Mouse (Mus musculus) gastrocnemius, adult 2 months (tissue): ENCODE data around the gene Lin7b. TPM values are rescaled to one million over a fixed set of nuclear protein-coding genes. Genes with fewer than 3 reads are reported as not detected.
"Not testable (repeated sequence)": the region's sequence is repeated elsewhere in the genome, so short reads cannot be mapped to it uniquely, and the experiment has no call there.

Experiments used
- DNase-seq: peaks from one replicate; pipeline ENCODE4 v3.0.0; 2022
- H3K27ac ChIP-seq: fragments of 200-600 bp; 2 replicates; pipeline ENCODE4 v1.8.1; 2022; ENCODE audit warnings: mild to moderate bottlenecking
- H3K4me3 ChIP-seq: fragments of 200-600 bp; 2 replicates; pipeline ENCODE4 v1.8.1; 2022; ENCODE audit warnings: mild to moderate bottlenecking, moderate library complexity
- CTCF ChIP-seq: fragments of 200-600 bp; IDR thresholded peaks from 2 replicates; pipeline ENCODE4 v1.8.1; 2022; ENCODE audit warnings: antibody characterized with exemption, mild to moderate bottlenecking, moderate library complexity
- intact Hi-C: fragments of 180-260 bp; cut with DNase I; formaldehyde crosslinking; loops from one replicate; pipeline ENCODE4 v1.15.1; 2025
- total RNA-seq, 2 experiments: library from RNA; stranded (reverse); gene quantifications; 2 replicates each; pipeline ENCODE4 v1.2.3; 2021

Gene Lin7b
- total RNA-seq, 2 experiments from 2014 or later = not detected

DNA sequence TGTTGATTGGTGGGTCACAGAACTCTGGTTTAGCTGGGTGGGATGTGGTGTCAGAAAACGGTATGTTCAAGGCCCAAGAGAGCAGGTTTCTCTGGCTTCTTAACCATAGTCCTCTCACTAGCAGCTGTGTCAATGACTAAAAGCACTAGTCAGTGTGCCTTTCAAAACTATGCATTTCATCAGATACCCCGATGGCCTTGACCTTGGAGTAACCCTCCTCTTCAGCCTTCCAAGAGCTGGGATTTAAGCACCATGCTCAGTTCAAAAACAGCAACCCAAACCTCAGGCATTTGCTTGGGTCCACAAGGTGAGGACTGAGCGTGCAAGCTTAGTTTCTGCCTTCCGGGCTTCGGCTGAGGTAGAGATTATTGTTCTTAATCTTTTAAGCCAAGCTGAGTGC lies 2.0 kb upstream of the Lin7b start:
- Histone ChIP-seq H3K4me3 (no peak overlapping the region), H3K27ac (no peak overlapping the region)
- intact Hi-C loops = no loop called here

DNA sequence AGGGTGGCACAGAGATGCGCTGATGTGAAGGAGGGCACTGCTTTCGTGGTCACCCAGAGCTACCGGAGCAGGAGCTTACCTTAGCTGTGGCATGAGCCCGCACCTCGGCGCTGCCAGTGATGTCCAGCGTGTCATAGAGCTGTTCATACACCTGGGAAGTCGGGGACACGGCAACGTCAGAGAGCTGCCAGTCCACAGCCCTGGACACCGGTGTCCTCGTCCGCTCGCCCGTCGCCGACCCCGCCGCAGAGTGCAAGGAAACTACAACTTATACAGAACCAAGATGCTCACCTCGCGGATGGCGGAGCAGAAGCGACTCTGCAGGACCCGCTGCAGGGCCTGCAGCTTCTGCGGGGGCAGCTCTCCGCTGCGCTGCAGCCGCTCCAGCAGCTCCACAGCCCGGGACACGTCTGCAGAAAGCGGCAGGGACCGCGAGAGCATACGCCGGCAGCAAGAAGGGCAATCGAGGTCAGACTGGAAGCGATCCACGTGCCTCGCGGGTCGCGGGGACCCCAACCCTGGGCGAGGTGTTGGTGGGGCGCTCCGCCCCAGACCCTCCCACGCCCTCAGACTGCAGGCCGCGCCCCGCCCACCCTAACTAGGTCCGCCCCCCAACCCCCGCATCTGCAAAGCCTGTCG lies 428 bp downstream of the Lin7b start:
- Histone ChIP-seq H3K4me3 (peak overlapping the region; percentile 78), H3K27ac (no peak overlapping the region)
- intact Hi-C loops = no loop called here
- no peak for TF ChIP-seq CTCF
- DNase-seq = no peak

More for the DNA sequence above, 2.0 kb upstream of the Lin7b start:
- DNase-seq = no peak
- no peak for TF ChIP-seq CTCF

DNA sequence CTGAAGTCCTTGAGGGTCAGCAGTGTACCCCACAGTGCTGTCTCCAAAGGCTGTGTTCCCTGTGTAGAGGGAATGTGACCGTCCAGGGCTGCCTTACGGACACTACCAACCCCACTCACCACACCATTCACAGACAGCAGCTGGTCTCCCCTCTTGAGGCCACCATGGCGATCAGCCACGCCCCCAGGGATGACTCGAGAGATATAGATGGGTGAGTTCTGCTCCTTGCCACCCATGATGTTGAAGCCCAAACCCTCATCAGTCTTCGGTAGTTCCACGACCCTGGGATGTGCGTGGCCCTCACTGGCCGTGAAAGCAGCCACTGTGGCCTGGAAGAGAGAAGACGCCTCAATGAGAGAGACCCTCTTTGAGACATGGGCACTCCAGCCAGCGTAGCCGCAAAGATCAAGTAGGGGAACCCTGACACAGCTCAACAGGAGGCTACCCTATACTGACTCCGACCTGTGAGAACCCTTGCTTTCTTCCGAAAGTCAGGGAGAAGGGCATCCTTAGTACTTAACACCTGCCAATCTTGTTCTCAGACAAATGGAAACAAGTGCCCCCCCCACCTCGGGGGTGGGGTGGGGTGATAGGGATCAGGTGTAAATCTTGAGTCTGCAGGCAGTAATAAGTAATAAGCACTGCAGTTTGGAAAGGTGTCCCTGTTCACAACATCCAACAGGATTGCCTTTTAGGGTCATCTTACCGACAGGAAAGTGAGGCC lies 1.2 kb downstream of the Lin7b start:
- no peak for TF ChIP-seq CTCF
- no peak for DNase-seq
- intact Hi-C loops = no loop called here
- Histone ChIP-seq H3K4me3 (no peak overlapping the region), H3K27ac (no peak overlapping the region)

DNA sequence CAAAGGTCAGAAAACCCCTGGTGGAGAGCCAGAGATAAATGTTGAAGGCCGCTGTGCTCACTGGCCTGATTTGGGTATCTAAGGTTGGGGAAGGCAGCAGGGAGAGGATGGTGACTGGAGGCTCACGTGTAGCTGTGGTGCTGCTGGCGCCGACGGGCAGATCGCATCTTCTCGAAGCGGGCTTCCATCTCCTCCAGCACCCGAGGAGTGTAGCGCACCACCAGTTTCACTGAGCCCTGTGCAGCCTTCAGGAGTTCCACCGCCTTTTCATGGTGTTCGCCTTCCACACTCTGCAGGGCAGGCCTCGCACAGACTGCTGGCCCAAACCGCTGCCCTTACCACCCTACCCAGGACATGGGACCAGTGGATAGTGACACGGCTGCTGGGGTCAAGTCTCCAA lies 2.2 kb downstream of the Lin7b start:
- H3K27ac ChIP-seq = no peak overlapping the region
- no peak overlapping the region for H3K4me3 ChIP-seq
- no peak for DNase-seq
- TF ChIP-seq CTCF = no peak
- intact Hi-C loops = no loop called here

DNA sequence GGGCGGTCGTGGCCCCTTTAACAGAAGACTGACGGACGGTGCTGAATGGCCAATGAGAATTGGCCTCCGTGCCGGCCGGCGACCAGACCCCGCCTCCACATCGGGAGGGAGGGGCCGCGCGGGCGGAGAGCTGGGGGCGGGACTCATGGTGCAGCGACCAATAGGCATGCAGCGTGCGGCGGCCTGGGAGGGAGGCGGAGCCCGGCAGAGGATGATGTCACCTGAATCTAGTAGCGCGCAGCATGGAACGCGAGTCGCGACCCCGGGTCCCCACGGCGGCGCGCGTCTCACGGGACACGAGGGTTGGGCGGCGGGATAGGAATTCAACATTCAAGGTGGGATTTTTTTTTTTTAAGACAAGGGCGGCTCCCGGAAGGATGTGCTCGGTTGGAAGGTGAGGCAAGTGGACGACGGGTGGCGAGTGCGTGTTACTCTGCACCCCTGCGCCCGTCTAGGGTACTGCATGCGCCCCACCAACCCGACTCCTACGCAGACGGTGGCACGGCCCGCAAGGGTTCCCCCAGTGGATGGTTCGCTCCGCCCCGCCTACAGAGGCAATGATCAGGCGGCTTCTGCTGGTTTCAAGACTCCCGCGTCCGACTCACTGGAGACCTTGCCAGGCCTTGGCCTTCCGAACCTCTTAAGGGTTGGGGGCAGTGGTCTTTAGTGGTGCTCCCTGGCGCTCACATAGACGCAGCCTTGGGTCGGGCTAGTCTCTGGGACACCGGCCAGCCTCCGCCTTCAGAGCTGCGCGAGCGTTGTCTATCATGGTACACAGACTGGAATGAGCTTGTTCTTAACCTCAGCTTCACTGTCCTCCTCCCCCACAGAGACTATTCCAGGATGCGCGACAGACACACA lies 3.1 kb downstream of the Lin7b start:
- H3K27ac ChIP-seq = peak overlapping the region; percentile 76
- H3K4me3 ChIP-seq = peak overlapping the region; percentile 81
- peak; percentile 98 for DNase-seq
- intact Hi-C loops = no loop called here
- peak; percentile 81 for TF ChIP-seq CTCF

- Histone ChIP-seq H3K4me3 (peak within 1 kb of the TSS; percentile 81), H3K27ac (peak within 1 kb of the TSS; percentile 76)
- no peak for TF ChIP-seq CTCF
- intact Hi-C loops = no loop called here
- no peak for DNase-seq
Observed at GRCm38 (mm10) chr7:45366652-45367019, 3.7 kb downstream of the Lin7b start, which contains the start of gene Ppfia3. Ppfia3 (minus strand) TSS chr7:45367019.

GRCm38 (mm10) chr7:45365742-45366651 lies 4.4 kb downstream of the Lin7b start:
- intact Hi-C loops = no loop called here
- DNase-seq = peak; percentile 73
- TF ChIP-seq CTCF = peak; percentile 20; the same call in 1 of the 2 replicates
- H3K4me3 ChIP-seq = peak overlapping the region; percentile 81
- 0 out of 2 replicates have a peak overlapping the region, but pooled peaks have one; percentile 20 for H3K27ac ChIP-seq

DNA sequence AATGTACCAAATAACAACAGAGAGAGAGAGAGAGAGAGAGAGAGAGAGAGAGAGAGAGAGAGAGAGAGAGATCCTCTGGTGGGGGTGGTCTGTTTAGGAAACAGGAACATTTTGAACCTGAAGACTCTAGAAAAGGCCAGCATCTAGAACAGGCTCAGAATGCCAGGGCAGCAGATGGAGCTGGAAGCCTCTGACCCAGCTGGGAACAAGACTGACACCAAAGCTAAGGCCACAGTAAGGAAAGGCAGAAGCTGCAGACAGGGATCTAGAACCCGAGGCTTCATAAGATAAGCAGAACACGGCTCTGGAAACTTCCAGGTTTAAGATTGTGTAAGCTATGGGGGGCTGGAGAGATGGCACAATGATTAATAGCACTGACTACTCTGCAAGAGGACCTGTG lies 6.4 kb downstream of the Lin7b start:
- no peak overlapping the region for H3K27ac ChIP-seq
- intact Hi-C loops = no loop called here
- TF ChIP-seq CTCF = no peak
- no peak for DNase-seq
- no peak overlapping the region for H3K4me3 ChIP-seq

DNA sequence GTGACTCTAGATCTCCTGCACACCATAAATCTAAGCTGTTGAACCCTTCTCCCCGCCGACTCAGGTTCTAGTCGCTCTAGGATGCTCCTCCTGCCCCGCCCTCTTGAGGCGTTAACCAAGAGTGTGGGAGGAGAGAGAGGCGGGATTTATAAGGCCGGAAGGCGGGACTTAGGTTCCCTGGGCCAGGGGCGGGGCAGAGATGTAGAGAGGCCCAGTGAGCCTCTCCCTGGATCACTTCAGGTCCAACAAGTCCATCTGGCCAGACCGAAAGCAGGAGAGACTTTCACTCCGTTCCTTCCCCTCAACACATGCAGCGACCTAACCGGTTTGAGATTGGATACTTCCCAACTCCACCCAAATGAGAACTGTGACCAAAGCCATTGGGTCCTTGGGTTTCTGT lies 7.6 kb downstream of the Lin7b start:
- no peak for DNase-seq
- no peak for TF ChIP-seq CTCF
- intact Hi-C loops = no loop called here
- no peak overlapping the region for H3K27ac ChIP-seq
- no peak overlapping the region for H3K4me3 ChIP-seq

DNA sequence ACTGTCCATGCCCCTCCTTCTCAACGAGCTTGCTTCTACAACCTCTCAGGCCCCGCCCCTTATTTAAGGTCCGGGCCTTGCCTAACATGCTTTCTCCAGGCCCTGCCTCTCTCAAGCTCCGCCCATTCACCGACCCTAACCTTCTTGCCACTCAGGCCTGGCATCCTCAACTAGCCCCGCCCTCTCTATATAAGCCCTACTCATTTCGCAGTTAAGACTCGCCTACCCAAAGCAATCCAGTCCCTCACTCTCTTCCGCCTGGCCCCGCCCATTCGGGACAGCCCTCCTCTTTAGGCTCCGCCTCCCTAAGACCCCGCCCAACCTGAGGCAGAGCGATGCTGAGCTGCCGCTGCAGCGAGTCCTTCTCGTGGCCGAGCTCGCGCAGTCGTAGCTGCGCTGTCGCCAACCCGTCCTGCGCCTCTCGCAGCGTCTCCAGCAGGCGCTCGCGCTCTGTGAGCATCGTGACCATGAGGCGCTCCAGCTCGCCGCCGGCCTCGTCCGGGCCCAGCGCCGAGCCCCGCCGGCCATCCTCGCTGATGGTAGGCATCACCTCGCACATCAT lies 9.1 kb downstream of the Lin7b start:
- Histone ChIP-seq H3K27ac (no peak overlapping the region), H3K4me3 (peak overlapping the region; percentile 68)
- intact Hi-C loops = no loop called here
- no peak for TF ChIP-seq CTCF
- DNase-seq = peak; percentile 79

DNA sequence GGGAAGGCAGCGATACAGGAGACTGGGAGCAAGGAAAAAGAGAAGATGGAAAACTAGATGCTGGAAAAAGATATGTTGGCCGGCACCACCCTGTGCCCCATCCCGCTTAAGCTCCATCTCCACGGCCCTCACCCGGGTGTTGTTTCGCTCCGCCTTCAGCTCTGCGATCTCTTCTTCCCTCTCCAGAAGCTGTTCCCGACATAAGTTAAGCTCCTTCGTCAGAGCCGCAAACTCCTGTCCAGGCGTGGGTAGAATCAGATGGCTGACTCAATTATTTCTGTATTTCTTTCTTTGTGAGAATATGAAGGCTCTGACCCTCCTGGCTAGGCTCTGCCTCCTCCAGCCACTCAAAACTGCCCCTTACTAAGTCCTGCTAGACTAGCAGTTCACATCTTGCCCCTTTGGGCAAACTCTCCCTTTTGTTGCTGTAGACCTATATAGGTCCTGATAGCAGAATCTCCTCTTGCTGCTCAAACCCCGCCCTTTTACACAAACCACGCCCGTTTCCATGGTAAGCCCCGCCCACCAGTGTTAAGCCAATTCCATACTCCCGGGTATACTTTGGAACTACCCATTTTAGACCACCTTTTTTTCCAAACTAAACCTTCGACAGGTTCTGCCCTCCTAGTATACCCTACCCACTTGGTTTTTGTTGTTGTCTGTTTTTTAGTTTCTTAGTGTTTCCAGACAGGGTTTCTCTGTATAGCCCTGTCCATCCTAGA lies 9.8 kb downstream of the Lin7b start:
- TF ChIP-seq CTCF = no peak
- intact Hi-C loops = no loop called here
- Histone ChIP-seq H3K4me3 (no peak overlapping the region), H3K27ac (no peak overlapping the region)
- DNase-seq = no peak

- DNase-seq, H3K27ac ChIP-seq, intact Hi-C loops, H3K4me3 ChIP-seq: not testable (repeated sequence)
Observed at GRCm38 (mm10) chr7:45359081-45359480, 11.3 kb downstream of the Lin7b start.
